Mouse (Mus musculus): ENCODE measurements at regions not wholly inside any gene's neighbourhood (a gene's known extent, or its start where the extent isn't known, plus 50 kb on each side); places are given as distances from the start of the nearest gene placed in this dataset.

DNA sequence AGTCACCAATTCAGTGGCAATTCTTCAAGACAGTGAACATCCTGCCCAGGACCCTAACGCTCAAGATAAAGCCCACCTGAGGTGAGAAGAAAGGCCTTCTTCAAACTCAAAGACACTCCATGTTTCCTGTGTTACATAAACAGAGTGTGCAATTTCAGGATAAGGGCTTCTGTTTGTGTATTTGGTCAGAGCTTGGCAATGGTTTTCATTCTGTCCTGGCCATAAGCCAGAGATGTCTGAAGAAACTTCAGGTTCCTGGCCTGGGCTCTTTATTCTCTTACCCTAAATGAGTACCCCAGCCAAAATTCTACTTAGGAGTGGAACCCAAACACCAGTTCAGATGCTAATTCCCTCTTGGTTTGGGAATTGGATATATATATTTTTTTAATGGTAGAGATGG, 308.7 kb downstream of the Cog6 start:
- Histone ChIP-seq H3K4me2 (ENCODE audit: low read depth, low read length) (no peak overlapping the region), H3K27ac (ENCODE audit: low read length) (no peak overlapping the region), H3K9ac (ENCODE audit: low read depth, low read length) (no peak overlapping the region), H3K27me3 (ENCODE audit: control insufficient read depth, insufficient read depth, low read depth, low read length) (no peaks in the 10 kb centered on the region), H3K4me3 (ENCODE audit: low read depth, low read length) (no peak overlapping the region), H3K4me1 (ENCODE audit: control insufficient read depth, low read depth, low read length) (no peaks in the 10 kb centered on the region), H3K9me3 (replicated peaks; ENCODE audit: control insufficient read depth, low read length) (no peaks in the 10 kb centered on the region), H3K36me3 (ENCODE audit: control insufficient read depth, insufficient read depth) (no peaks in the 10 kb centered on the region)
- ATAC-seq (ENCODE audit: low read depth), result no peak
- WGBS (ENCODE audit: insufficient replicate concordance), result 61% methylated on average over 1 of the region's 1 CpGs

- Histone ChIP-seq H3K4me1 (ENCODE audit: control insufficient read depth, low read depth, low read length) (no peaks in the 10 kb centered on the region), H3K4me2 (ENCODE audit: low read depth, low read length) (no peak overlapping the region), H3K36me3 (ENCODE audit: control insufficient read depth, insufficient read depth) (no peaks in the 10 kb centered on the region), H3K27ac (ENCODE audit: low read length) (no peak overlapping the region), H3K9ac (ENCODE audit: low read depth, low read length) (no peak overlapping the region), H3K9me3 (replicated peaks; ENCODE audit: control insufficient read depth, low read length) (no peaks in the 10 kb centered on the region), H3K27me3 (ENCODE audit: control insufficient read depth, insufficient read depth, low read depth, low read length) (no peaks in the 10 kb centered on the region), H3K4me3 (ENCODE audit: low read depth, low read length) (no peak overlapping the region)
- 64% methylated on average over 2 of the region's 2 CpGs for WGBS (ENCODE audit: insufficient replicate concordance)
- no peak for ATAC-seq (ENCODE audit: low read depth)
Observed at GRCm38 (mm10) chr3:52706626-52707025, 310.4 kb downstream of the Cog6 start.

DNA sequence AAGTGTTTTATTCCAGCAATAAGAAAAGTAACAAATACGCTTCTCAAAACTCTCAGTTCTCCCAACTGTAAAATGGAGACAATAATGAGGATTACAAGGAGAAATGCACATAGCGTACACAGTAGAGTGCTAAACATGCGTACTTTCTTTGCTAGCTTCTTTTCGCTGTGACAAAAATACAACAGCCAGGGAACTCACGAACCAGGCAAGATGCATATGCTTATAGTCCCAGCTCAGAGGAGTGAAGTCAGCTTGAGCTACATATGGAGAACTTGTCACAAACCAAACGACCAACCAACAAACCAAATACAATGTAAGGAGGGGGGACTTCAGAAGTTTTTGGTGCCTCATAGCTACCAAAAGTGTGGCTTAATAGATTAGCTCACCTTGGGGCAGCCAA, 313.3 kb downstream of the Cog6 start:
- Histone ChIP-seq H3K9ac (ENCODE audit: low read depth, low read length) (no peak overlapping the region), H3K4me3 (ENCODE audit: low read depth, low read length) (no peak overlapping the region), H3K27ac (ENCODE audit: low read length) (no peak overlapping the region), H3K4me2 (ENCODE audit: low read depth, low read length) (no peak overlapping the region), H3K9me3 (replicated peaks; ENCODE audit: control insufficient read depth, low read length) (no peaks in the 10 kb centered on the region), H3K4me1 (ENCODE audit: control insufficient read depth, low read depth, low read length) (no peaks in the 10 kb centered on the region), H3K27me3 (ENCODE audit: control insufficient read depth, insufficient read depth, low read depth, low read length) (no peaks in the 10 kb centered on the region), H3K36me3 (ENCODE audit: control insufficient read depth, insufficient read depth) (no peaks in the 10 kb centered on the region)
- no peak for ATAC-seq (ENCODE audit: low read depth)
- 67% methylated on average over 6 of the region's 6 CpGs for WGBS (ENCODE audit: insufficient replicate concordance)

DNA sequence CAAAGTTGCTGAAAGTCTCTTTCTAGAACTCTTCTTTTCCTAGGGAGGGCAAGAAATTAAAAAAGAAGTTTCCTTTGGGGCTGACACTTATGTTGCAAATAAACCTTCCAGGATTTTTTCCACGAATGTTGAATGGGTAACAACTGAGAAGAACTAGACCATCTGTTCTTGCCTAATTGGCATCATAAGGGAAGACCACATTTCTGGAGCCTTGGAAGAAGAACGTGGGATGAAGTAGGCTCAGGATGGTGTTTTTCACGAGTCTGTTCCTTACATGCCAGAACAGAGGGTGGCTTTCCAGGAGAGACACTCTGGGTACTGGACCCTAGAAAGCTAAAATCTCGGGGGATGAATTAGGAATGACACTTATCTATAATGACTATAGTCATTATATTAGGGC, 314.1 kb downstream of the Cog6 start:
- 44% methylated on average over 4 of the region's 4 CpGs for WGBS (ENCODE audit: insufficient replicate concordance)
- H3K36me3 ChIP-seq (ENCODE audit: control insufficient read depth, insufficient read depth), result no peaks in the 10 kb centered on the region
- H3K27ac ChIP-seq (ENCODE audit: low read length), result no peak overlapping the region
- H3K9me3 ChIP-seq (replicated peaks; ENCODE audit: control insufficient read depth, low read length), result no peaks in the 10 kb centered on the region
- H3K27me3 ChIP-seq (ENCODE audit: control insufficient read depth, insufficient read depth, low read depth, low read length), result no peaks in the 10 kb centered on the region
- no peaks in the 10 kb centered on the region for H3K4me1 ChIP-seq (ENCODE audit: control insufficient read depth, low read depth, low read length)
- no peak overlapping the region for H3K4me2 ChIP-seq (ENCODE audit: low read depth, low read length)
- no peak for ATAC-seq (ENCODE audit: low read depth)
- no peak overlapping the region for H3K9ac ChIP-seq (ENCODE audit: low read depth, low read length)
- H3K4me3 ChIP-seq (ENCODE audit: low read depth, low read length), result no peak overlapping the region

DNA sequence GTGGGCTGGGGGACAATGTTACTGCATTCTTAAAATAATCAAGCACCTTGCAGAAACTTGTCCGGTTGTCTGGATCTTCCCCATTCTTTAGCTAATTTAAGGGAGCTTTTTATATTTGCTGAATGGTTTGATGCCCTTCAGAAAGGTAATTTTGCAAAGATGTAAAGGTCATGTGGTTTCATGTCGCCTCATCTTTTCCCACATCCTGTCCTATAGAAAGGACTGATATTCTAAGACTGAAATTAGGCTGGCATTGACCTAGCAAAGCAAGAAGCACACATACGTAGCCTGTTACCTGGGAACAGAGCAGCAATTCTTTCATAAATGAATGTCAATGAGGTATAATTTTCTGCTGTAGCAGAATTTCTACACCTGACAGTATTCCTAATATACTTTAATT, 315.4 kb downstream of the Cog6 start:
- no peak overlapping the region for H3K9ac ChIP-seq (ENCODE audit: low read depth, low read length)
- no peaks in the 10 kb centered on the region; the same call in 1 of the 2 replicates for H3K9me3 ChIP-seq (replicated peaks; ENCODE audit: control insufficient read depth, low read length)
- no peaks in the 10 kb centered on the region for H3K36me3 ChIP-seq (ENCODE audit: control insufficient read depth, insufficient read depth)
- no peak overlapping the region for H3K4me3 ChIP-seq (ENCODE audit: low read depth, low read length)
- H3K27me3 ChIP-seq (ENCODE audit: control insufficient read depth, insufficient read depth, low read depth, low read length), result no peaks in the 10 kb centered on the region
- H3K4me1 ChIP-seq (ENCODE audit: control insufficient read depth, low read depth, low read length), result no peaks in the 10 kb centered on the region
- no peak for ATAC-seq (ENCODE audit: low read depth)
- H3K27ac ChIP-seq (ENCODE audit: low read length), result no peak overlapping the region
- 71% methylated on average over 3 of the region's 3 CpGs for WGBS (ENCODE audit: insufficient replicate concordance)
- no peak overlapping the region for H3K4me2 ChIP-seq (ENCODE audit: low read depth, low read length)

GRCm38 (mm10) chr3:52693813-52694212, 323.2 kb downstream of the Cog6 start:
- H3K36me3 ChIP-seq (ENCODE audit: control insufficient read depth, insufficient read depth), result no peaks in the 10 kb centered on the region
- H3K4me2 ChIP-seq (ENCODE audit: low read depth, low read length), result no peak overlapping the region
- WGBS (ENCODE audit: insufficient replicate concordance), result 62% methylated on average over 2 of the region's 2 CpGs
- no peaks in the 10 kb centered on the region; the same call in 1 of the 2 replicates for H3K9me3 ChIP-seq (replicated peaks; ENCODE audit: control insufficient read depth, low read length)
- no peak overlapping the region for H3K9ac ChIP-seq (ENCODE audit: low read depth, low read length)
- no peaks in the 10 kb centered on the region for H3K4me1 ChIP-seq (ENCODE audit: control insufficient read depth, low read depth, low read length)
- H3K4me3 ChIP-seq (ENCODE audit: low read depth, low read length), result no peak overlapping the region
- H3K27ac ChIP-seq (ENCODE audit: low read length), result no peak overlapping the region
- no peak for ATAC-seq (ENCODE audit: low read depth)
- no peaks in the 10 kb centered on the region for H3K27me3 ChIP-seq (ENCODE audit: control insufficient read depth, insufficient read depth, low read depth, low read length)

- no peaks in the 10 kb centered on the region for H3K27me3 ChIP-seq (ENCODE audit: control insufficient read depth, insufficient read depth, low read depth, low read length)
- no peaks in the 10 kb centered on the region for H3K36me3 ChIP-seq (ENCODE audit: control insufficient read depth, insufficient read depth)
- H3K4me1 ChIP-seq (ENCODE audit: control insufficient read depth, low read depth, low read length), result no peaks in the 10 kb centered on the region
- no peak overlapping the region for H3K4me3 ChIP-seq (ENCODE audit: low read depth, low read length)
- H3K27ac ChIP-seq (ENCODE audit: low read length), result no peak overlapping the region
- no peak for ATAC-seq (ENCODE audit: low read depth)
- no peak overlapping the region for H3K4me2 ChIP-seq (ENCODE audit: low read depth, low read length)
- H3K9me3 ChIP-seq (replicated peaks; ENCODE audit: control insufficient read depth, low read length), result no peaks in the 10 kb centered on the region
- H3K9ac ChIP-seq (ENCODE audit: low read depth, low read length), result no peak overlapping the region
- WGBS (ENCODE audit: insufficient replicate concordance), result 49% methylated on average over 9 of the region's 9 CpGs
Observed at GRCm38 (mm10) chr3:52685434-52686181, 331.4 kb downstream of the Cog6 start.

DNA sequence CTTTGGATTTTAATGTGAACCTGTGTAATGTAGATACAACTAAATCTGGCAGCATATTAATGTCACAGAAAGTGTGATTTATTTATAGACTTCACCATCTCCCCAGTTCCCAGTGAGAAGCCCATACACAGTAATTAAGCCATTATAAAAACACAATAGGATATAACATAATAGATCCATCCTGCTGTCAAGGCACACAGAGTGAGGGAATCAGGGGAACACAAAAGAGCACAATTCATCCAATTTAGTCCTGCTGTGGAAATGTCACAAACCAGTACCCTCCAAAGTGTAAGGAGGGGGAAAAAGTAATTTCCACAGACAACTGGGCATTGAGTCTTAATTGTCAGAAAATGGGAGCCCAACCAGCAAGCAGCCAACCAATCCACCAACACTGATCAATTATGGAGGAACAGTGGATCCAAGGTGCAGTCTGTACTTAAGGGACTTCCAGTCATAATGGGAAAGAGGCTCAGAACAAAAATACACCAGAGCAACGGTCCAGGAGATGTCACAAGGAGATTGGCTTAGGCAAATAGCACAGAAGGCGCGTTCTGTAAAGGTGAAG, 336.1 kb downstream of the Cog6 start:
- H3K27me3 ChIP-seq (ENCODE audit: control insufficient read depth, insufficient read depth, low read depth, low read length), result no peaks in the 10 kb centered on the region
- no peak overlapping the region for H3K9ac ChIP-seq (ENCODE audit: low read depth, low read length)
- no peak overlapping the region for H3K4me3 ChIP-seq (ENCODE audit: low read depth, low read length)
- H3K4me1 ChIP-seq (ENCODE audit: control insufficient read depth, low read depth, low read length), result no peaks in the 10 kb centered on the region
- WGBS (ENCODE audit: insufficient replicate concordance), result 66% methylated on average over 3 of the region's 3 CpGs
- no peak for ATAC-seq (ENCODE audit: low read depth)
- H3K4me2 ChIP-seq (ENCODE audit: low read depth, low read length), result no peak overlapping the region
- H3K9me3 ChIP-seq (replicated peaks; ENCODE audit: control insufficient read depth, low read length), result no peaks in the 10 kb centered on the region
- no peak overlapping the region for H3K27ac ChIP-seq (ENCODE audit: low read length)
- H3K36me3 ChIP-seq (ENCODE audit: control insufficient read depth, insufficient read depth), result no peaks in the 10 kb centered on the region

- ATAC-seq (ENCODE audit: low read depth), result no peak
- Histone ChIP-seq H3K9ac (ENCODE audit: low read depth, low read length) (no peak overlapping the region), H3K9me3 (replicated peaks; ENCODE audit: control insufficient read depth, low read length) (no peaks in the 10 kb centered on the region), H3K4me2 (ENCODE audit: low read depth, low read length) (no peak overlapping the region), H3K4me1 (ENCODE audit: control insufficient read depth, low read depth, low read length) (no peaks in the 10 kb centered on the region), H3K27ac (ENCODE audit: low read length) (no peak overlapping the region), H3K27me3 (ENCODE audit: control insufficient read depth, insufficient read depth, low read depth, low read length) (no peaks in the 10 kb centered on the region), H3K4me3 (ENCODE audit: low read depth, low read length) (no peak overlapping the region), H3K36me3 (ENCODE audit: control insufficient read depth, insufficient read depth) (no peaks in the 10 kb centered on the region)
- 65% methylated on average over 14 of the region's 14 CpGs for WGBS (ENCODE audit: insufficient replicate concordance)
Observed at GRCm38 (mm10) chr3:52676886-52677670, 340.0 kb downstream of the Cog6 start.
